Mouse (Mus musculus) macrophage (primary cell): Measurements from ENCODE around the gene Trim67. TPM values are rescaled to one million over a fixed set of nuclear protein-coding genes. Genes with fewer than 3 reads are reported as not detected.

Source experiments
- H3K27ac ChIP-seq: fragments of 350-480 bp; formaldehyde crosslinking; 2 replicates; pipeline ENCODE4 v1.9.0; 2021
- H3K36me3 ChIP-seq: fragments of 350-480 bp; formaldehyde crosslinking; 2 replicates; pipeline ENCODE4 v1.9.0; 2021; ENCODE audit errors: inconsistent target
- H3K4me3 ChIP-seq: fragments of 350-480 bp; formaldehyde crosslinking; 2 replicates; pipeline ENCODE4 v1.9.0; 2021; ENCODE audit errors: inconsistent target
- H3K79me2 ChIP-seq: fragments of 350-480 bp; formaldehyde crosslinking; 2 replicates; pipeline ENCODE4 v1.9.0; 2021; ENCODE audit errors: inconsistent target
- WGBS: methylation state at CpG from one replicate; pipeline ENCODE4 v1.1.7; 2026; ENCODE audit warnings: inconsistent platforms; ENCODE audit not compliant: missing documents; 5-methylcytosine and 5-hydroxymethylcytosine counted together
- polyA plus RNA-seq: library from polyadenylated mRNA; stranded (reverse); fragments of 250-400 nt; gene quantifications from 3 replicates; pipeline ENCODE4 v1.2.4, GENCODE M21; 2018; ENCODE audit warnings: inconsistent platforms

The Trim67 gene
- polyA plus RNA-seq, 1 experiment from 2014 or later, result not detected

DNA sequence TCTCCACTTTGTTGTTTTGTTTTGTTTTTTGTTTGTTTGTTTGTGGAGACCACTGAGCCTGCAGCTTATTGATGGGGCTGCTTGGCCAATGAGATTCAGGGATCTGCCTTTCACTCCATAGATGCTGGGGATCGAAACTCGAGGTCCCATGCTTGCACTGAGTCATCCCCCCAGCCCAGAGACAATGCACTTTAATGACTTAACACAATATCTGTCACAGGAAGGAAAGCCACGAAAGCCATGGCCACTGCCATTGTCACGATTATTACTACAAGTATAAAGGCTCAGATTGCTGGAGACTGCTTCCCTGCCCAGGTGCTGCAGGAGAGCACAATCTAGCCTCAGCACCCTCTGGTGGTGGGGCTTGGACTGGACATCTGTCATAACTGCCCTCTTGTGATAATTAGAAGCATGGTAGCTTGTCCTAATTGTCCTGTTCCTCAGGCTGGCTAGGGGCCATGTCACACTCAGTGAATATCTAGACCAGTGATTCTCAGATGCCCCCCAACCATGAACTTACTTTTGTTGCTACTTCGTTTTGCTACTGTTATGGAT is 17.2 kb downstream of the Trim67 start:
- 21% methylated on average over 5 of the region's 5 CpGs for WGBS
- H3K79me2 ChIP-seq, result no peaks in the 10 kb centered on the region
- H3K27ac ChIP-seq, result no peak overlapping the region
- no peak overlapping the region for H3K4me3 ChIP-seq
- H3K36me3 ChIP-seq, result no peaks in the 10 kb centered on the region

- WGBS, result 74% methylated on average over 9 of the region's 9 CpGs
- Histone ChIP-seq H3K4me3 (no peak overlapping the region), H3K79me2 (no peaks in the 10 kb centered on the region), H3K36me3 (no peaks in the 10 kb centered on the region), H3K27ac (no peak overlapping the region)
These were observed 17.9 kb downstream of the Trim67 start for GRCm38 (mm10) chr8:124810689-124811394.

- no peak overlapping the region for H3K27ac ChIP-seq
- no peaks in the 10 kb centered on the region for H3K79me2 ChIP-seq
- 97% methylated on average over 4 of the region's 4 CpGs for WGBS
- no peak overlapping the region for H3K4me3 ChIP-seq
- H3K36me3 ChIP-seq, result no peaks in the 10 kb centered on the region
These were observed 20.4 kb downstream of the Trim67 start for GRCm38 (mm10) chr8:124813326-124813725.

DNA sequence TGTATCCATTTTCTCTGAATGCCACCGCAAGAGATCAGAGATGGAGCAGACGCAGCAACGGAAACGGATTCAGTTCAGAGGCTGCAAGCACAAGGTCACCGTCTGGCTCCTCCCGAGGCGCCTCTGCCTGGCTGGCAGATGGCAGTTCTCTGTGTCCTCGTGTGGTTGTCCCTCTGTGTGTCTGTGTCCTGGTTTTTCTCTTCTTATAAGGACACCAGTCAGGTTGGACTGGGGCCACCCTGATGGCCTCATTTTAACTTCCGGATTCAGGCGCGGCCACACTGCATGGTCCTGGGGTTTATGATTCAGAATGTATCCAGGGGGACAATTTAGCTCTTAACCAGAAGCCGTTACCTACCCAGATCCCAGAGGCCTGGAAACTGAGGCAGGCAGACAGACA is 23.0 kb downstream of the Trim67 start:
- WGBS, result 90% methylated on average over 12 of the region's 12 CpGs

GRCm38 (mm10) chr8:124816866-124817265 is 24.0 kb downstream of the Trim67 start:
- no peaks in the 10 kb centered on the region for H3K36me3 ChIP-seq
- 94% methylated on average over 11 of the region's 11 CpGs for WGBS
- H3K27ac ChIP-seq, result no peak overlapping the region
- no peaks in the 10 kb centered on the region for H3K79me2 ChIP-seq
- no peak overlapping the region for H3K4me3 ChIP-seq

More for the DNA sequence above, 23.0 kb downstream of the Trim67 start:
- H3K4me3 ChIP-seq, result no peak overlapping the region
- H3K27ac ChIP-seq, result no peak overlapping the region
- H3K36me3 ChIP-seq, result no peaks in the 10 kb centered on the region
- H3K79me2 ChIP-seq, result no peaks in the 10 kb centered on the region

DNA sequence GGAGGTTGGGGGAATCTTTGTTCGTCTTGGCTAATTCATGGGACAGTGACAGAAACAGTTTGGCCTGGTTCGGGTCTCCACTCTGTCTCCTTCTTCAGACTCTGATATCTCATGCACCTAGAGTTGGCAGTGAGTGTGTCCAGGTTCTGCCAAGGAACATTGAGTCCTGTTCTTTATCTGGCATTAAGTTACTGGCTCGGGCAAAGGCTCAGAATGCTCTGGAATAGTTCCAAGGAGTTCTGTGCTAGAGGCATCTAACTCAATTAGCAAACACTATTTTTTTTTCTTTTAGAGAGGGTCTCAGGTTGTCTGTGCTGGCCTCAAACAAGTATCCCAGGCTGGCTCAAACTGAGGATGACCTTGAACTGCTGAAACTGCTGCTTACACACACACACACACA is 24.5 kb downstream of the Trim67 start:
- no peak overlapping the region for H3K4me3 ChIP-seq
- no peaks in the 10 kb centered on the region for H3K36me3 ChIP-seq
- H3K27ac ChIP-seq, result no peak overlapping the region
- no peaks in the 10 kb centered on the region for H3K79me2 ChIP-seq
- 89% methylated on average over 3 of the region's 3 CpGs for WGBS

GRCm38 (mm10) chr8:124819612-124820115 is 26.8 kb downstream of the Trim67 start:
- Histone ChIP-seq H3K79me2 (no peaks in the 10 kb centered on the region), H3K4me3 (no peak overlapping the region), H3K36me3 (no peaks in the 10 kb centered on the region), H3K27ac (no peak overlapping the region)
- 75% methylated on average over 6 of the region's 6 CpGs for WGBS

GRCm38 (mm10) chr8:124820125-124820524 is 27.2 kb downstream of the Trim67 start:
- WGBS, result 91% methylated on average over 11 of the region's 11 CpGs
- Histone ChIP-seq H3K79me2 (no peaks in the 10 kb centered on the region), H3K27ac (no peak overlapping the region), H3K4me3 (no peak overlapping the region), H3K36me3 (no peaks in the 10 kb centered on the region)

GRCm38 (mm10) chr8:124823497-124823896 is 30.6 kb downstream of the Trim67 start:
- no peaks in the 10 kb centered on the region for H3K36me3 ChIP-seq
- no peak overlapping the region for H3K27ac ChIP-seq
- H3K79me2 ChIP-seq, result no peaks in the 10 kb centered on the region
- 91% methylated on average over 6 of the region's 6 CpGs for WGBS
- no peak overlapping the region for H3K4me3 ChIP-seq

DNA sequence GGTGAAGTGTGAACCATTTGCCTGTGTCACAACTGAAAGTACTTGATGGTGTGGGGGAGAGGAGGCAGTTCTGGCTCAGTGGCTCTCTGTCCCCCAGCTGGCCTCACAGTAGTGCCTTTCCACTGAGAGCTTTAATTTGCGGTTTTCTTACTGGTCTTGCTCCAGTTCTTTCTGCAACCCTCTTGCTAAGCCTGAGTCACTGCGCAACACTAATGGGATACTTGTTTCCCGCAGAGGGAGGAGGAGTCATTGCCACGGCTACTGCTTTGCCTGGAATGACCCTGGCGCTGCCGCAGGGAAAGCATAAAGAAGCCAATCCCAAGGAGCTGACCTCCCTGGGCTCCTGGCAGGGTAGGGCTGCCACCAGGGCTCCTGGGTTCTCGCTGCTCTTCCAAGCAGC is 33.8 kb downstream of the Trim67 start:
- WGBS, result 21% methylated on average over 7 of the region's 7 CpGs
- Histone ChIP-seq H3K79me2 (no peaks in the 10 kb centered on the region), H3K4me3 (no peak overlapping the region), H3K36me3 (no peaks in the 10 kb centered on the region), H3K27ac (no peak overlapping the region)

- 4% methylated on average over 5 of the region's 5 CpGs for WGBS
- Histone ChIP-seq H3K36me3 (no peaks in the 10 kb centered on the region), H3K79me2 (no peaks in the 10 kb centered on the region), H3K27ac (no peak overlapping the region), H3K4me3 (no peak overlapping the region)
These were observed 34.5 kb downstream of the Trim67 start for GRCm38 (mm10) chr8:124827387-124827786.

DNA sequence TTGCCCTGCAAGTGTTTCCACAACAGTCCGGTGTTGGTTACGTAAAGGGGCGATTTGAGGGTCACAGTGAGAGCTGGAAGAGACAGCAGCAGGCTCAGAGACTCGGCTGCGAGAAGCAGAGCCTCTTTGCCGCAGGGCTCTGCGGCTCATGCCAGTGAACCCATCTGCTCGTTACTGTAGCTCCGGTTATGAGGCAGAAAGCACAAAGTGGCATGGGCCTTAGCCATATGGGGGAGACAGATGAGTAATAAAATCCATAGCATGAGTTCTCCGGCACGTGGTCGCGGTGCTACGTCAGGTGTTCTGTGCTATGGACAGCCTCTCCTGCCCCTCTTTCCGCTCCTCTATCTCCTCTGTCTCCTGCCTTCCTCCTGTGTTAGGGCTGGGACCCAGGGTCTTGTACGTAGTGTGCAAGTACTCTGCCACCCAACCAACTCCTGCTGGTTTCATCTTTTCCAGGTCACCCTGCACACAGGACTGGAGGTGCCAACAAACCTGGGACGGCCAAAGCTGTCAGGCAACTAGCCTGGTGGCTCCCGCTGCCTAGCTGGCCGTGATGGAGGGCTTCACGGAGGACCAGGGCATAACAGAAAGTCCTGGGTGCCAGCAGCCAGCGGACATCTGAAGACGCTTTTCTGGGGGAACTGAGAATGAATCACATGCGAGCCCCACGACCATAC is 35.8 kb downstream of the Trim67 start:
- Histone ChIP-seq H3K36me3 (no peaks in the 10 kb centered on the region), H3K27ac (no peak overlapping the region), H3K4me3 (no peak overlapping the region), H3K79me2 (no peaks in the 10 kb centered on the region)
- 85% methylated on average over 24 of the region's 24 CpGs for WGBS

DNA sequence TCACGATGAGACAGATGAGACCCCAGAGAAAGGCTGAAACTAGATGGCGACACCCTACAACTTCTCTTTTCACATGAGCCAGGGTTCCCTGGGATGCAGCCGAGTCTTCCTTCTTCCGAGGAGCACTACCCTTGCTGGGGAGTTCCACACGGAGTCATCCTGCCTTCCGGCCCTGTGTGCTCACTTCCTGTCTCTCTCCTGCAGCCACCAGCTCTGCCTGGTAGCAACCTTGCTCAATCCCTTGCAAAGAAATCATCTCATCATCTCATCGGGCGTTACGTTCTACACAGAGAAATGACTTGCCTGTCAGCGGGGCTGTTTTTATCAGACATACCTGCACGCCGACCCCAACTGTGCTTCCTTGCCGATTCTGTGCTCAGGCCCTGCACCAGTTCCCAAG is 37.2 kb downstream of the Trim67 start:
- Histone ChIP-seq H3K4me3 (no peak overlapping the region), H3K79me2 (no peaks in the 10 kb centered on the region), H3K27ac (no peak overlapping the region), H3K36me3 (no peaks in the 10 kb centered on the region)
- WGBS, result 50% methylated on average over 13 of the region's 13 CpGs

- H3K4me3 ChIP-seq, result no peak overlapping the region
- H3K27ac ChIP-seq, result no peak overlapping the region
- no peaks in the 10 kb centered on the region for H3K36me3 ChIP-seq
- 78% methylated on average over 5 of the region's 6 CpGs for WGBS
- no peaks in the 10 kb centered on the region for H3K79me2 ChIP-seq
These were observed 38.6 kb downstream of the Trim67 start for GRCm38 (mm10) chr8:124831531-124831930.

DNA sequence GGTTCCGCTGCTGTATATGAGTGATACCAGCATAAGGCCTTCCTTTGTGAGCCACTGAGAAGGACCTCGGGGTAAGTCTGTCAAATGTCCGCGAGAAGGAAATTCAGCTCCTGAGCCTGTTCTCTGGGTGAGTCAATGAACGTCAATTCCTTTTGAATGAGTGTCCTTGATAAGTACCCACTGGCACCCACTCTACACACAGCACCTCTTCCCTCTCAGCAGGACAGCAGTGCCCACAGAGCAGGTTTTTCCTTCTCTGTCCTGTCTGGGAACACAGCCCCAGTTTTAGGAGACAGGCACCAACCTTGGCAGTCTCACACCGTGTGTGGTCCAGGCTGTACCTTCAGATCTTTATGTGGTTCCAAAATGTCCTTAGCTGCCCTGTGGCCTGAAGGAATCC is 39.0 kb downstream of the Trim67 start:
- WGBS, result 96% methylated on average over 6 of the region's 6 CpGs
- Histone ChIP-seq H3K4me3 (no peak overlapping the region), H3K79me2 (no peaks in the 10 kb centered on the region), H3K36me3 (no peaks in the 10 kb centered on the region), H3K27ac (no peak overlapping the region)
